Mouse (Mus musculus) ES-Bruce4 (cell line): ENCODE data around the gene Pcyox1. TPM values are rescaled to one million over a fixed set of nuclear protein-coding genes. Genes with fewer than 3 reads are reported as not detected.
A peak's percentile ranks its signal among the peaks of the same experiment; 100 is the strongest.

Source experiments
- H3K27ac ChIP-seq: 2 replicates; pipeline ENCODE4 v1.5.1; 2012; ENCODE audit warnings: low read length, inconsistent platforms; ENCODE audit not compliant: insufficient read depth
- H3K27me3 ChIP-seq: 2 replicates; pipeline ENCODE4 v1.6.1; 2012; ENCODE audit warnings: mild to moderate bottlenecking, low read length, inconsistent platforms; ENCODE audit not compliant: control insufficient read depth, poor library complexity, insufficient read depth, severe bottlenecking
- H3K36me3 ChIP-seq: 2 replicates; pipeline ENCODE4 v1.6.1; 2012; ENCODE audit warnings: inconsistent platforms, mild to moderate bottlenecking, low read length, moderate library complexity; ENCODE audit not compliant: control insufficient read depth, poor library complexity, insufficient read depth, severe bottlenecking
- H3K4me1 ChIP-seq: one replicate; pipeline ENCODE4 v1.8.1; 2011; ENCODE audit warnings: low read length; ENCODE audit not compliant: control insufficient read depth, insufficient read depth
- H3K4me3 ChIP-seq: 2 replicates; pipeline ENCODE4 v1.5.1; 2011; ENCODE audit warnings: low read depth, mild to moderate bottlenecking, low read length
- H3K9ac ChIP-seq: 2 replicates; pipeline ENCODE4 v1.6.1; 2012; ENCODE audit warnings: low read depth, mild to moderate bottlenecking, inconsistent platforms; ENCODE audit not compliant: poor library complexity, severe bottlenecking
- H3K9me3 ChIP-seq: replicated peaks from 2 replicates; pipeline ENCODE4 v1.6.1; 2012; ENCODE audit warnings: mild to moderate bottlenecking, low read length, inconsistent platforms; ENCODE audit not compliant: control insufficient read depth, poor library complexity, insufficient read depth, severe bottlenecking
- CTCF ChIP-seq: IDR thresholded peaks from one replicate; pipeline ENCODE4 v1.8.1; 2011; ENCODE audit warnings: low read depth, low read length
- EP300 ChIP-seq: IDR thresholded peaks from 2 replicates; pipeline ENCODE4 v1.6.1; 2011; ENCODE audit warnings: low read depth, low read length; ENCODE audit not compliant: insufficient read depth
- POLR2A ChIP-seq: IDR thresholded peaks from one replicate; pipeline ENCODE4 v1.8.1; 2011; ENCODE audit warnings: low read length; ENCODE audit not compliant: insufficient read depth
- polyA plus RNA-seq: library from polyadenylated mRNA; stranded (reverse); fragments of >200 nt; gene quantifications from 2 replicates; pipeline ENCODE4 v1.2.4, GENCODE M21; 2011; ENCODE audit warnings: low read depth; ENCODE audit not compliant: missing spikeins, insufficient read depth, insufficient read length

Pcyox1 gene
- polyA plus RNA-seq, 1 experiment: 50.1 TPM

DNA sequence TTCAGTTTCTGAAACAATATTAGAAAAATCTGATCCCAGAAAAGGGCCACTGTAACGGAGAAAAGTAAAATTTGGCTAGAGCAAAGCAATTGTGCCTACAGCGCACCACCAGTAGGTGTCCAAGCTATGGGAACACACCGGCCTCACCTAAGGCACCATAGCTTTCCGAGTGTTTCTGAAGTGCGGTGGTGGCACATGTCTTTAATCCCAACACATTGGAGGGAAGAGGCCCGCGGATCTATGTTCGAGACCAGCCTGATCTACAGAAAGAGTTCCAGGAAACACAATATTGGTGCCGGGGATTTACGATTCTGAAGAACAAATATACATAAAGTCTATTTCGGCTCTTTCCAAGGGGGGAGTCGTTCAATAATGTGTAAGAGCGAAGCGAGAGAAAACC, 40.8 kb upstream of the Pcyox1 start:
- Histone ChIP-seq H3K27me3 (no peaks in the 10 kb centered on the region), H3K4me3 (peak overlapping the region; percentile 97), H3K9me3 (no peaks in the 10 kb centered on the region), H3K4me1 (no peaks in the 10 kb centered on the region), H3K36me3 (peaks cover 8% of the 10 kb centered on the region), H3K9ac (peak overlapping the region; percentile 67), H3K27ac (peak overlapping the region; percentile 60; the same call in 1 of the 2 replicates)
- TF ChIP-seq CTCF: peak; percentile 19
- no peak for TF ChIP-seq EP300
- TF ChIP-seq POLR2A: no peak

DNA sequence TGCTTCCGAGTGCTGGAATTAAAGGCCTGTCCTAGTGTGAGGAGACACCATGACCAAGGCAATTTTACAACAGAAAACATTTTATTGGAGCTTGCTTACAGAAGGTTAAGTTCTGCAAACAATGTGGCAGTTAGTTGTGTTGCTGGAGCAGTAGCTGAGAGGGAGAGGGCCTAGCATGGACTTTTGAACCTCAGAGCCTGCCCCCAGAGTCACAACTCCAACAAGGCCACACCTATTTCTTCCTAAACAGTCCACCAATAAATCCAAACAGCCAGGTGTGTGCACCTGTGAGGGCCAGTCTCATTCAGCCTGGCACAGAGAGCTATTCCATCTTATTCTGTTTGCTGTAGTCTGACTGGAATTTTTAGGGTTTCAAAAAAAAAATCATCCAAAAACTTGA, 36.7 kb upstream of the Pcyox1 start:
- no peak overlapping the region for H3K9ac ChIP-seq
- no peak overlapping the region for H3K27ac ChIP-seq
- no peaks in the 10 kb centered on the region for H3K9me3 ChIP-seq
- H3K27me3 ChIP-seq: no peaks in the 10 kb centered on the region
- no peak overlapping the region for H3K4me3 ChIP-seq
- H3K4me1 ChIP-seq: no peaks in the 10 kb centered on the region
- TF ChIP-seq EP300 (no peak), POLR2A (no peak), CTCF (no peak)
- H3K36me3 ChIP-seq: peaks cover 10% of the 10 kb centered on the region

DNA sequence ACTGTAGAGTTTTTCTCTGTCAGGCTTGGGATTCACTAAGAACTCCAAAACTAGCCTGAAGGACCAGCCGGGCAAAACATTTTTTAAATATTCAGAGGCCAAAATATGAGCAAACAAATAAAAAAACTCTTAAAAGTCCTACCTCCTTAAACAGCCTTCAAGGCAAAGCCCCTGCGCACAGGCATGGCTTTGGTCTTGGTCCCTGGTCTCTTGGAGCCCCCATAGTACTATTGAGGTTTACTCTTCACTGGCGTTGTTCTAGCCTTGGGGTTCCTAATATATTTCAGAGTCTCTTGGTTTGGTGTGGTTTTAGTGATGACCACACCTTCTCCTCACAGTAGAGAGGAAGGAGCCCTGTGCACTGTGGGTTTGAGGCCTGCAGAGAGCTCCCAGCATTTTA, 34.6 kb upstream of the Pcyox1 start:
- Histone ChIP-seq H3K9ac (no peak overlapping the region), H3K36me3 (peaks cover 17% of the 10 kb centered on the region), H3K4me3 (no peak overlapping the region), H3K27ac (no peak overlapping the region), H3K27me3 (no peaks in the 10 kb centered on the region), H3K9me3 (no peaks in the 10 kb centered on the region), H3K4me1 (no peaks in the 10 kb centered on the region)
- TF ChIP-seq POLR2A (no peak), EP300 (no peak), CTCF (no peak)

DNA sequence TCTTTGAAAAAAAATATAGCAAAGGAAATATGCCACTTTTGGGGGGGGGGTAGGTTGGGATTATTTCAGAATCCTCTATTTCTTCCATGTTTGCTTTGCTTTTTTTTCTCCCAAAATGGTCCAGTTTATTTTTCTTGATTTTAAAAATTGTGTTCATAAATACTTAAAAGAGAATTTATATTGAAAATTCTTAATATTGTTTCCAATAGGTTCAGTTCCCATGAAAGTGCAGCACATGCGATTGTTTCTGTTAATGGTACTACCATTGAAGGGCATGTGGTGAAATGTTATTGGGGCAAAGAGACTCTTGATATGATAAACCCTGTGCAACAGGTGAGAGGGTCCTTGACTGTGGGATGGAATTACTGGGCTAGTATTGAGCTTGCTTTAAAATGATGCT, 29.4 kb upstream of the Pcyox1 start, which contains the start of gene Gm44790:
Gm44790 (plus strand) TSS at position 301 of the 400 bp plus-strand sequence.
- no peak for TF ChIP-seq EP300
- no peak for TF ChIP-seq CTCF

DNA sequence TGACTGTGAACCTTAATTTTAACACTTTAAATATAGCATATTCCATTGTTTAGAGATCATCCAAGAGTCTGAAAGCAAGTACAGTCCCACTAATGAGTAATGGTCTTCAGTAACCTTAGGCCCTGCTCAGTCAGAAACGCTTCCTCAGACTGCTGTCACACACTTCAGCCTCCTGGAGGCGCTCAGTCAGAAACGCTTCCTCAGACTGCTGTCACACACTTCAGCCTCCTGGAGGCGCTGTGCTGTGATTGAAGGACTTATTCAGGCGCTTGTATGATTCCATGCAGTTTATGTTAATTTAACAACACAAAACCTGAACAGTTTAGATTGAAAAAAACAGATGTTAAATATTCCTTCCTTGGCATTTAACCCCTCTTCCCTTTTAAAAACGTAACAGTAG, 23.5 kb upstream of the Pcyox1 start:
- Histone ChIP-seq H3K4me3 (no peak overlapping the region), H3K27ac (no peak overlapping the region), H3K4me1 (no peaks in the 10 kb centered on the region), H3K9ac (no peak overlapping the region), H3K27me3 (no peaks in the 10 kb centered on the region), H3K36me3 (peaks cover 40% of the 10 kb centered on the region), H3K9me3 (no peaks in the 10 kb centered on the region)
- TF ChIP-seq POLR2A (no peak), EP300 (no peak), CTCF (peak; percentile 92)

More for the DNA sequence above, 29.4 kb upstream of the Pcyox1 start, which contains the start of gene Gm44790:
- Histone ChIP-seq H3K9ac (no peak within 1 kb of the TSS), H3K27ac (no peak within 1 kb of the TSS), H3K36me3 (peaks cover 30% of the 10 kb centered on the region), H3K9me3 (no peaks in the 10 kb centered on the region), H3K4me1 (no peaks in the 10 kb centered on the region), H3K4me3 (no peak within 1 kb of the TSS), H3K27me3 (no peaks in the 10 kb centered on the region)

DNA sequence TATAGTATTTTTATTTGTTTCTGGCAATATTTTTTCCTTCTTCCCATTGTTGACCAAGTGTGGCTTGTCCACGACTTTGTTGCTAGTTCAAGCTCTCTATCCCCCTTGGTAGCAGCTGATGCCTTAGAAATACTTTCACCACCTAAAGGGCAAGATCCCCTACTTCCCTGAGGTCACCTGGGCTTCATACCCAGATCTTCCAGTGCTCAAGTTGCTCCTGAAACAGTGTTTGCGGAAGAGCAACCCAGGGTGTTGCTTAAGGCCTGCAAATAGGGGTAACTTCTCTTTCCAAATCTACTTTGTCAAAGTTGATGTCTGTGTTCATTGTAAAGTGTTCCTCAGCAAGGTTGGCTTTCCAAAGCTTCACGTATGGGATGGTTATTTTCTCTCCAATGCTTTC, 22.3 kb upstream of the Pcyox1 start:
- peaks cover 33% of the 10 kb centered on the region for H3K36me3 ChIP-seq
- no peak overlapping the region for H3K9ac ChIP-seq
- H3K4me3 ChIP-seq: no peak overlapping the region
- no peaks in the 10 kb centered on the region for H3K9me3 ChIP-seq
- H3K27ac ChIP-seq: no peak overlapping the region
- no peaks in the 10 kb centered on the region for H3K4me1 ChIP-seq
- H3K27me3 ChIP-seq: no peaks in the 10 kb centered on the region
- TF ChIP-seq POLR2A (no peak), CTCF (no peak), EP300 (no peak)
